Mouse (Mus musculus) E14TG2a.4 (cell line): ENCODE measurements around the gene Lrba.

Source experiments
- H3K27me3 ChIP-seq: 2 replicates; pipeline ENCODE4 v1.6.1; 2014; ENCODE audit warnings: low read length, control low read depth; ENCODE audit not compliant: insufficient read depth
- H3K36me3 ChIP-seq: 2 replicates; pipeline ENCODE4 v1.6.1; 2014; ENCODE audit warnings: low read length, control low read depth; ENCODE audit not compliant: insufficient read depth
- H3K4me1 ChIP-seq: replicated peaks from 2 replicates; pipeline ENCODE4 v1.6.1; 2014; ENCODE audit warnings: low read depth, low read length, control low read depth
- H3K4me3 ChIP-seq: replicated peaks from 2 replicates; pipeline ENCODE4 v1.5.1; 2014; ENCODE audit warnings: mild to moderate bottlenecking, low read length
- H3K9me3 ChIP-seq: 2 replicates; pipeline ENCODE4 v1.6.1; 2014; ENCODE audit warnings: low read length, control low read depth
- CTCF ChIP-seq: conservative IDR thresholded peaks from 2 replicates; pipeline ENCODE4 v1.5.1; 2014; ENCODE audit warnings: low read length
- NANOG ChIP-seq: IDR thresholded peaks from 2 replicates; pipeline ENCODE4 v1.6.1; 2014; ENCODE audit warnings: borderline replicate concordance, low read length, mixed read lengths
- POU5F1 ChIP-seq: IDR thresholded peaks from 2 replicates; pipeline ENCODE4 v1.6.1; 2014; ENCODE audit warnings: low read length, borderline replicate concordance

The Lrba gene

DNA sequence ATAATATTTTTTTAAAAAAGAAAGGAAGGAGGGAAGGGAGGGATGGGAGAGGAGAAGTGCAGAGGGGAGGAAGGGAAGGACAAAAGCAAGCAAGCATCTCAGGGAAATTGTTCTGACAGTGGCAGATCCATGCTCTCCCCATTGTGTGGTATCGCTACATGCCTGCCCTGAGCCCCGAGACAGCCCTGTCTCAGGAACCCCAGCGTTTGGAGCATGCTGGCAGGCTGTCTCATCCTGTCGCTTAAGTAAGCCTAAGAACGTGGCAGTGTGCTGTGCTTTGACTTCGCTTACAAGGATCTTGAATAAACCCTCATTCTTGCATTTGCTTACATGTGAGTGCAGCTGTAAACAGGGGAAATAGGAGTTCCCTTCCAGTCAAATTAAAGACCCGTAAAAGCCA, 526.2 kb downstream of the Lrba start:
- H3K9me3 ChIP-seq = no peaks in the 10 kb centered on the region
- no peaks in the 10 kb centered on the region for H3K4me1 ChIP-seq
- H3K4me3 ChIP-seq = no peak overlapping the region
- no peaks in the 10 kb centered on the region for H3K27me3 ChIP-seq
- TF ChIP-seq NANOG (no peak), POU5F1 (no peak), CTCF (no peak)
- H3K36me3 ChIP-seq = no peaks in the 10 kb centered on the region

GRCm38 (mm10) chr3:86754178-86754577, 529.7 kb downstream of the Lrba start:
- H3K9me3 ChIP-seq = no peaks in the 10 kb centered on the region
- no peaks in the 10 kb centered on the region for H3K36me3 ChIP-seq
- H3K4me1 ChIP-seq = no peaks in the 10 kb centered on the region
- no peaks in the 10 kb centered on the region for H3K27me3 ChIP-seq
- H3K4me3 ChIP-seq = no peak overlapping the region
- TF ChIP-seq CTCF (no peak), NANOG (no peak), POU5F1 (no peak)

- Histone ChIP-seq H3K4me3 (no peak overlapping the region), H3K36me3 (no peaks in the 10 kb centered on the region), H3K27me3 (no peaks in the 10 kb centered on the region), H3K9me3 (no peaks in the 10 kb centered on the region), H3K4me1 (no peaks in the 10 kb centered on the region)
- no peak for TF ChIP-seq POU5F1
- no peak for TF ChIP-seq CTCF
- no peak for TF ChIP-seq NANOG
These were observed 530.4 kb downstream of the Lrba start for GRCm38 (mm10) chr3:86754595-86755557.

DNA sequence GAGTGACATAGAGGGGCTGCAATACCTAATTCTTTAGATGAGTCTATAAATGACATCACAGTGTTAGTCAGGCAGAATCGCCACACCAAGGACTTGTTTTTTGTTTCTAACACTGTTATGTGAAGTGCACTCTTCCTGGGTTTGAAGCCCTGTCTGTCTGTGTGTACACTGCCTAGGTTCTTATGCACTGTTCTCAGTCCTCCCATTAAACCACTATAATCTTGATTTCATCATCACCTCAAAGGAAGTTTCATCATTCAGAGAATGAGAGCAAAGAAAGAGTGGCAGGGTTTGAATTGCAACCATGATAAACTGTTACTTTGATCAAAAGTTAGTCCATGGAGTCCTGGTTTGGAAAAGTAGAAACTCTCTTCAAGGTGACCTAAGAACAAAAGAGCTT, 532.1 kb downstream of the Lrba start:
- Histone ChIP-seq H3K4me1 (no peaks in the 10 kb centered on the region), H3K4me3 (no peak overlapping the region), H3K36me3 (no peaks in the 10 kb centered on the region), H3K9me3 (no peaks in the 10 kb centered on the region), H3K27me3 (no peaks in the 10 kb centered on the region)
- TF ChIP-seq POU5F1 (no peak), NANOG (no peak), CTCF (no peak)

DNA sequence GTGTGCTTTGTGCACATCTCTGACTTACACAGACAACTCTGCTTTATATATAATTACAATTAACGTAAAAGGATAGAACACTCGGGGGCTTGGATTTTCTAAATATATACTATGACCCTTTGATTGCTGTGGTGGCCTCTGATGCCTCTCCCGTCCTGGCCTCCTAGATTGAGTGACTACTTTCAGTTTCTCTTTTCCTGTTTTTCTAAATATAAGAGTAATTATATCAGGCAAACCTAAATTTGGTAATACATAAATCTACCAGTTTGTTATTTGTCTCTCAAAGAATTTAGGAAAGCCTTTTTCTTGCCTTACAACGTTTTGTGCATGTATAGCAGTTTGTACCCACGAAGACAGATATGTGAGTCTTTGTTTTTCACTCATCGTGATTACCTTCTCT, 534.2 kb downstream of the Lrba start:
- no peaks in the 10 kb centered on the region for H3K27me3 ChIP-seq
- H3K4me1 ChIP-seq = no peaks in the 10 kb centered on the region
- H3K4me3 ChIP-seq = no peak overlapping the region
- H3K36me3 ChIP-seq = no peaks in the 10 kb centered on the region
- TF ChIP-seq CTCF (no peak), NANOG (no peak), POU5F1 (no peak)
- H3K9me3 ChIP-seq = no peaks in the 10 kb centered on the region

GRCm38 (mm10) chr3:86759383-86759782, 534.9 kb downstream of the Lrba start:
- TF ChIP-seq NANOG (no peak), POU5F1 (no peak), CTCF (no peak)
- H3K36me3 ChIP-seq = no peaks in the 10 kb centered on the region
- H3K4me3 ChIP-seq = no peak overlapping the region
- H3K27me3 ChIP-seq = no peaks in the 10 kb centered on the region
- no peaks in the 10 kb centered on the region for H3K9me3 ChIP-seq
- H3K4me1 ChIP-seq = no peaks in the 10 kb centered on the region

DNA sequence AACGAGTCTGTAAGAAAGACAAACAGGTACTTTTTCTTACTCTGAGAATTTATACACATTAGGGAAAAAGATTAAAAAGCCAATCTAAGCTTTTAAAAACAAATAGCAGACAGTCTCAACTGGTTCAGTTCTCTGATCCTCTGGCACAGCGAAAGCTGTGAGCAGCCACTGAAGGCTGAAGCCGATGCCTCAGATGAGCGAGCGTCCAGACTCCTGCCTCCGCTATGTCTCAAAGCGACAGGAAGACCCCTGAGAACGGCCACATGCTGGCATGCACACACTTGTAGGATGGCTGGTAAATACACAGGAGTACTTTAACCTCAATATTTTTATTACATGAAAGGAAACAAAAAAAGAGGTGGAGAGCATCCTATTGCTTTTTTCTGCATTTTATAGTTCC, 535.4 kb downstream of the Lrba start:
- Histone ChIP-seq H3K27me3 (no peaks in the 10 kb centered on the region), H3K4me1 (no peaks in the 10 kb centered on the region), H3K4me3 (no peak overlapping the region), H3K36me3 (no peaks in the 10 kb centered on the region), H3K9me3 (no peaks in the 10 kb centered on the region)
- TF ChIP-seq POU5F1 (no peak), CTCF (no peak), NANOG (no peak)

DNA sequence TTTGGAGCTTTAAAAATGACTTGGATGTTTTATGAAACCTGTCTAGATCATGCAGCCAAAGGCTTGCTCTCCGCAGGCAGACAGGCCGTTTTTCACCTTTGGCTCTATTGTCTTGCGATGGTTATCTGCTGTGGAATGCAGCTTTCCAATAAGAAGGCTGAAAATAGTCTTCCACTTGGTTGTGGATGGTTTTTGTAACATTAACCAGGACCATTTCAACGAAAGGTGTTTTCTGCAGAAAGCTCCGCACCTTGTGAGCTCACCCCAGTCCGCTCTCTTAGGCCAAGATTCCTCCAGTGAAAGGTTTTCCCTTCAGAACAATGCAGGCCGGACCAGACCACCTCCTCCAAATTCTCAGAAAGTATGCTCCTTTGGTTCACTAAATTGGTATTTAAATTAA, 536.0 kb downstream of the Lrba start:
- H3K27me3 ChIP-seq = no peaks in the 10 kb centered on the region
- TF ChIP-seq POU5F1 (no peak), CTCF (no peak), NANOG (no peak)
- H3K36me3 ChIP-seq = no peaks in the 10 kb centered on the region
- no peaks in the 10 kb centered on the region for H3K9me3 ChIP-seq
- H3K4me1 ChIP-seq = no peaks in the 10 kb centered on the region
- no peak overlapping the region for H3K4me3 ChIP-seq

DNA sequence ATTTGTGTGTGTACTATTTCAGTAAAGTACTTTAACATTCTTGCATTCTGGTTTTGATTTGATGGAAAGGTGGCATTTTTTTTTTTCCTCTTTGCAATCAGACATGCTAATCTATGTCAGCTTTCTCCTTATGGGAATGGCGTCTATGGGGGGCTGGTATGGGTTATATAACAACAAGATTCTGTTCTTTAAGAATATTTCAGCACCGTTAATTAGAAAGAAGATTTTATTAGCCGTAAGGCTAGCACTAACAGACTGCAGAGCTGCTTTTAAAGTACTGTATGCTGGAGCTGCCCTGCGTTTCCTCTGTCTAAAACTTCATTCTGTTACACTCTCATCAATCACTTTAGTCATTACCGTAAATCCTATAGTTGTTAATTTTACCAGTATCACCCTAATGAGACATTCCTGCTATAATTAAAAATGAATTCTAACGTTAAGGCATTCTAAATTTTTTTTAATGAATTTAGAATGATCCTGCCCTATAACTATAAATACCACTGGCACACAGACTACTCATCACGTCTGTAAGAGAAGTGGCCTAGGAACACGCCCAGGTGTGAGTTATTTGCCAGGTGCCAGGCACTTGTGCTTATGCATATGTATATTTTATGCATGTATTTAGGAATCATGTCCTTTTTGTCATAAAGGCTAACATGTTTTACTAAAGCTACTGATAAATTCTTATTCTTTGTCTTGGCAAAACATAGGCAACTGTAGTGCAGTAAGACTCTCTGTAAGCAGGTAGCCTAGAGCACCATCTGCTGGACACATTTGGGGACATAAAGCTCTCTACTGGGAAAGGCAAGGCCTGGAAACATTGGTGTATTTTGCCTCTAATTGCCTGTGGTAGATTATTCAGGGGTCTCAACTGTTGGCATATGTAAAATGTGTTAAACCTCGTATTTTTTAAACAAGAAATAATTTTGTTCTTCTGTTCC, 536.9 kb downstream of the Lrba start:
- Histone ChIP-seq H3K27me3 (no peaks in the 10 kb centered on the region), H3K36me3 (no peaks in the 10 kb centered on the region), H3K4me3 (no peak overlapping the region), H3K9me3 (no peaks in the 10 kb centered on the region), H3K4me1 (no peaks in the 10 kb centered on the region)
- TF ChIP-seq CTCF = peak; percentile 56
- TF ChIP-seq NANOG = no peak
